In genomic region chr5:136143161-136143755, GRCm38 (mm10) we compare ENCODE assay signal across 12 mouse cellular contexts. TPM values are rescaled to one million over a fixed set of nuclear protein-coding genes. Genes with fewer than 3 reads are reported as not detected.
A peak's percentile ranks its signal among the peaks of the same experiment; 100 is the strongest.
DNase-seq lines count a peak whose midpoint lies in the region; ATAC-seq and TF ChIP-seq lines count a peak whose summit lies in the region.
"Had no signal": no experiment of that assay in that cellular context is flagged by ENCODE, and none has a peak within 500 bp of the region (broad histone marks: within the 10 kb centered on the region; RNA-seq: fewer than 3 reads in every experiment).

No protein-coding gene starts in this region.

- TF ChIP-seq POLR2A in heart, adult 2 months (IDR thresholded peaks at IDR 0.05; ENCODE audit: insufficient read depth, low read depth, low read length): no peak
- no peak for TF ChIP-seq POLR2A in testis, adult 2 months (IDR thresholded peaks at IDR 0.05; ENCODE audit: control insufficient read depth, low read depth, low read length)

- TF ChIP-seq CTCF in heart, adult 2 months (IDR thresholded peaks at IDR 0.05): peak; percentile 64
- TF ChIP-seq CTCF in testis, adult 2 months (IDR thresholded peaks at IDR 0.05; ENCODE audit: control insufficient read depth, insufficient read depth, insufficient replicate concordance, low read depth, low read length): peak; percentile 74; the same call in 1 of the 2 replicates

- H3K9ac ChIP-seq in heart, adult 2 months (ENCODE audit: low read depth, low read length): no peak overlapping the region
- no peak overlapping the region for H3K9ac ChIP-seq in heart, embryonic 11.5 days (ENCODE audit: low read depth, low read length)
- H3K9ac ChIP-seq: hindbrain, embryonic 15.5 days had no signal

- no peaks in the 10 kb centered on the region for H3K27me3 ChIP-seq in heart, adult 2 months (ENCODE audit: control insufficient read depth, insufficient read depth, low read length)
- H3K27me3 ChIP-seq in heart, embryonic 11.5 days (ENCODE audit: control insufficient read depth, insufficient read depth, low read length): no peaks in the 10 kb centered on the region
- H3K27me3 ChIP-seq in testis, adult 2 months (ENCODE audit: control insufficient read depth, insufficient read depth, low read length): no peaks in the 10 kb centered on the region
- H3K27me3 ChIP-seq: hindbrain, embryonic 15.5 days had no signal

- 84% methylated on average over 6 of the region's 6 CpGs for WGBS in heart, adult 2 months
- WGBS in heart, embryonic 11.5 days (ENCODE audit: insufficient replicate concordance): 88% methylated on average over 6 of the region's 6 CpGs

- no peaks in the 10 kb centered on the region for H3K79me2 ChIP-seq in heart, adult 2 months (replicated peaks; ENCODE audit: control insufficient read depth, insufficient read depth, low read length)

- H3K9me3 ChIP-seq in heart, embryonic 11.5 days (replicated peaks; ENCODE audit: control insufficient read depth, low read length): no peaks in the 10 kb centered on the region
- H3K9me3 ChIP-seq: hindbrain, embryonic 15.5 days had no signal

- no peak overlapping the region for H3K4me3 ChIP-seq in heart, adult 2 months
- H3K4me3 ChIP-seq in heart, embryonic 11.5 days (ENCODE audit: low read depth, low read length): no peak overlapping the region
- no peak overlapping the region for H3K4me3 ChIP-seq in testis, adult 2 months (ENCODE audit: control insufficient read depth, low read depth, low read length)
- H3K4me3 ChIP-seq: hindbrain, embryonic 15.5 days had no signal

- DNase-seq in heart, adult 2 months: no peak
- peak; percentile 14 for DNase-seq in retina, embryonic 14.5 days (ENCODE audit: low spot score)
- no peak for DNase-seq in retina, postnatal 1 day
- DNase-seq in T-cell, adult 2 months (ENCODE audit: low spot score): peak; percentile 49
- DNase-seq in cerebellum, adult 11-12 months: no peak
- no peak for DNase-seq in embryo, embryonic 9.5 days (ENCODE audit: extremely low spot score)
- DNase-seq: cerebellum, adult 11 months; gastrocnemius, postnatal 10 days had no signal

- no peak overlapping the region for H3K4me2 ChIP-seq in heart, embryonic 11.5 days
- H3K4me2 ChIP-seq: hindbrain, embryonic 15.5 days had no signal

- TF ChIP-seq EP300 in heart, adult 2 months (IDR thresholded peaks at IDR 0.05; ENCODE audit: insufficient read depth, low read depth, low read length): no peak

- H3K36me3 ChIP-seq in heart, adult 2 months (ENCODE audit: control insufficient read depth, insufficient read depth, low read length): no peaks in the 10 kb centered on the region; the same call in 1 of the 2 replicates
- H3K36me3 ChIP-seq in heart, embryonic 11.5 days (ENCODE audit: control insufficient read depth, insufficient read depth, low read length): peaks cover 19% of the 10 kb centered on the region
- no peaks in the 10 kb centered on the region for H3K36me3 ChIP-seq in testis, adult 2 months (ENCODE audit: control insufficient read depth, insufficient read depth, low read length)

- ATAC-seq in heart, embryonic 11.5 days (replicated peaks; ENCODE audit: insufficient number of reproducible peaks, low FRiP score, low TSS enrichment): no peak

- intact Hi-C loops in heart, adult 2 months (cut with DNase I): no loop called here

- H3K27ac ChIP-seq in heart, adult 2 months: no peak overlapping the region
- H3K27ac ChIP-seq in heart, embryonic 11.5 days (ENCODE audit: low read depth, low read length): no peak overlapping the region
- H3K27ac ChIP-seq in testis, adult 2 months (ENCODE audit: control insufficient read depth, insufficient read depth, low read depth, low read length): no peak overlapping the region
- H3K27ac ChIP-seq: hindbrain, embryonic 15.5 days; macrophage had no signal

- H3K4me1 ChIP-seq in heart, adult 2 months (ENCODE audit: control insufficient read depth, insufficient read depth, low read length): no peaks in the 10 kb centered on the region
- H3K4me1 ChIP-seq in heart, embryonic 11.5 days (ENCODE audit: control insufficient read depth, insufficient read depth, low read length): no peaks in the 10 kb centered on the region
- H3K4me1 ChIP-seq in testis, adult 2 months (ENCODE audit: control insufficient read depth, insufficient read depth, low read length): peaks cover 4% of the 10 kb centered on the region
- H3K4me1 ChIP-seq: hindbrain, embryonic 15.5 days had no signal

RNA-seq across cellular contexts. Expression of gene Alkbh4, which starts 7.3 kb away (rescaled TPM):
- total RNA-seq in heart, adult 2 months (2021): 1 to 10 TPM; 5.3 to 6.4 TPM
- 6.2 and 9.7 TPM in 2 replicates for polyA plus RNA-seq in heart, adult 2 months (2012; rRNA removed)
- 15.8 and 16.7 TPM in 2 replicates for polyA plus RNA-seq in heart, embryonic 11.5 days (2014; fragmentation: Nextera tagmentation; extraction: Ambion mirVana)
- polyA plus RNA-seq in testis, adult 2 months (2012; rRNA removed): 22.0 and 23.0 TPM in 2 replicates

RNA-seq across cellular contexts. Expression of gene Lrwd1, which starts 7.4 kb away (rescaled TPM):
- 1 to 10 TPM; 5.4 to 5.5 TPM for total RNA-seq in heart, adult 2 months (2021)
- 11.5 and 12.3 TPM in 2 replicates for polyA plus RNA-seq in heart, adult 2 months (2012; rRNA removed)
- polyA plus RNA-seq in heart, embryonic 11.5 days (2014; fragmentation: Nextera tagmentation; extraction: Ambion mirVana): 21.7 and 22.6 TPM in 2 replicates
- polyA plus RNA-seq in testis, adult 2 months (2012; rRNA removed): 271 and 311 TPM in 2 replicates

RNA-seq across cellular contexts. Expression of gene Polr2j, which starts 26.8 kb away (rescaled TPM):
- 10 to 100 TPM; 63.5 to 89.3 TPM for total RNA-seq in heart, adult 2 months (2021)
- 66.9 and 70.9 TPM in 2 replicates for polyA plus RNA-seq in heart, adult 2 months (2012; rRNA removed)
- 164 and 178 TPM in 2 replicates for polyA plus RNA-seq in heart, embryonic 11.5 days (2014; fragmentation: Nextera tagmentation; extraction: Ambion mirVana)
- polyA plus RNA-seq in testis, adult 2 months (2012; rRNA removed): 31.4 and 35.3 TPM in 2 replicates

RNA-seq across cellular contexts. Expression of gene Orai2, which starts 27.3 kb away (rescaled TPM):
- total RNA-seq in heart, adult 2 months (2021): 1 to 10 TPM in 1 of 2 experiments, under 1 TPM in 1; 0.76 to 1.6 TPM
- 2.9 and 5.5 TPM in 2 replicates for polyA plus RNA-seq in heart, adult 2 months (2012; rRNA removed)
- 2.5 and 2.7 TPM in 2 replicates for polyA plus RNA-seq in heart, embryonic 11.5 days (2014; fragmentation: Nextera tagmentation; extraction: Ambion mirVana)
- polyA plus RNA-seq in testis, adult 2 months (2012; rRNA removed): 6.5 and 9.2 TPM in 2 replicates

RNA-seq across cellular contexts. Expression of gene Prkrip1, which starts 55.5 kb away (rescaled TPM):
- total RNA-seq in heart, adult 2 months (2021): 10 to 100 TPM; 16.8 to 19.0 TPM
- 8.2 and 9.2 TPM in 2 replicates for polyA plus RNA-seq in heart, adult 2 months (2012; rRNA removed)
- 50.3 and 52.6 TPM in 2 replicates for polyA plus RNA-seq in heart, embryonic 11.5 days (2014; fragmentation: Nextera tagmentation; extraction: Ambion mirVana)
- polyA plus RNA-seq in testis, adult 2 months (2012; rRNA removed): 26.0 and 27.9 TPM in 2 replicates

Comparison
In these comparisons a context has a peak if more than half of its experiments do, and no peak if none do; other contexts are left out.
1. DNase-seq: peak in retina, embryonic 14.5 days (single experiment) and T-cell, adult 2 months (single experiment); none in heart, adult 2 months (0 of 2), retina, postnatal 1 day (single experiment), cerebellum, adult 11-12 months (single experiment) and embryo, embryonic 9.5 days (single experiment).
2. RNA of gene Lrwd1, which starts 7.4 kb away (polyA plus RNA-seq): 271 to 311 TPM in testis, adult 2 months; 21.7 to 22.6 TPM in heart, embryonic 11.5 days and 11.5 to 12.3 TPM in heart, adult 2 months; every median in the first group is over 10 times any median in the second.